Mouse (Mus musculus) granulocyte monocyte progenitor cell, adult 5-6 weeks (primary cell): ENCODE results near the gene Rnf157. TPM values are rescaled to one million over a fixed set of nuclear protein-coding genes. Genes with fewer than 3 reads are reported as not detected.

Source experiments
- ATAC-seq: replicated peaks from 2 replicates; pipeline ENCODE4 v1.8.0; 2016; ENCODE audit warnings: mild to moderate bottlenecking, moderate TSS enrichment, inconsistent platforms; ENCODE audit not compliant: poor library complexity, severe bottlenecking
- total RNA-seq, 2 experiments: library from RNA; stranded (forward) in 1 of 2; stranded (reverse) in 1 of 2; fragments of 200-712, 200-1000 nt in 1 of 2; fragments of >200 nt in 1 of 2; fragmentation: Nextera tagmentation in 1 of 2; gene quantifications; 2 replicates each; pipeline ENCODE4 v1.2.3; 2014 to 2017

Rnf157 gene
- total RNA-seq, 2 experiments from 2014 or later: 7.5 to 13.9 TPM

GRCm38 (mm10) chr11:116307762-116308531 is 104.9 kb downstream of the Rnf157 start:
- no peak for ATAC-seq

- ATAC-seq: no peak
Observed at GRCm38 (mm10) chr11:116307019-116307725, 105.7 kb downstream of the Rnf157 start, which contains the start of gene Exoc7. Exoc7 (minus strand) TSS chr11:116307233.

- ATAC-seq: peak; percentile 99
Observed at GRCm38 (mm10) chr11:116306126-116306982, 106.5 kb downstream of the Rnf157 start.

GRCm38 (mm10) chr11:116305423-116305822 is 107.4 kb downstream of the Rnf157 start:
- ATAC-seq: no peak

- ATAC-seq: no peak
Observed at GRCm38 (mm10) chr11:116298621-116299020, 114.2 kb downstream of the Rnf157 start.

- no peak for ATAC-seq
Observed at GRCm38 (mm10) chr11:116298221-116298620, 114.6 kb downstream of the Rnf157 start.

- no peak for ATAC-seq
Observed at GRCm38 (mm10) chr11:116297017-116297416, 115.8 kb downstream of the Rnf157 start.

- ATAC-seq: no peak
Observed at GRCm38 (mm10) chr11:116296191-116296734, 116.6 kb downstream of the Rnf157 start.

GRCm38 (mm10) chr11:116294319-116294718 is 118.5 kb downstream of the Rnf157 start:
- peak; percentile 65 for ATAC-seq

- ATAC-seq: no peak
Observed at GRCm38 (mm10) chr11:116293538-116294137, 119.2 kb downstream of the Rnf157 start.

- no peak for ATAC-seq
Observed at GRCm38 (mm10) chr11:116292401-116292800, 120.4 kb downstream of the Rnf157 start.

GRCm38 (mm10) chr11:116290556-116290955 is 122.3 kb downstream of the Rnf157 start:
- no peak for ATAC-seq

GRCm38 (mm10) chr11:116287351-116287750 is 125.5 kb downstream of the Rnf157 start:
- no peak for ATAC-seq

Other genes with a start within 250 kb of the Rnf157 start
- 14.1 and 22.2 TPM in 2 replicates for gene Fbf1, start 244.9 kb downstream of the Rnf157 start, total RNA-seq (2014; fragmentation: Nextera tagmentation)
- 15.3 and 22.8 TPM in 2 replicates for gene Fbf1, start 244.9 kb downstream of the Rnf157 start, total RNA-seq (2017)
- gene Ten1, start 214.2 kb downstream of the Rnf157 start, total RNA-seq (2014; fragmentation: Nextera tagmentation): 85.3 and 106 TPM in 2 replicates
- 28.5 and 31.9 TPM in 2 replicates for gene Ten1, start 214.2 kb downstream of the Rnf157 start, total RNA-seq (2017)
- 23.6 and 29.4 TPM in 2 replicates for gene Acox1, start 214.0 kb downstream of the Rnf157 start, total RNA-seq (2014; fragmentation: Nextera tagmentation)
- gene Acox1, start 214.0 kb downstream of the Rnf157 start, total RNA-seq (2017): 15.0 and 16.0 TPM in 2 replicates
- 0.13 and 0.58 TPM in 2 replicates for gene Evpl, start 175.0 kb downstream of the Rnf157 start, total RNA-seq (2014; fragmentation: Nextera tagmentation)
- 1.5 and 1.7 TPM in 2 replicates for gene Evpl, start 175.0 kb downstream of the Rnf157 start, total RNA-seq (2017)
- gene Srp68, start 138.8 kb downstream of the Rnf157 start, total RNA-seq (2014; fragmentation: Nextera tagmentation): 104 and 123 TPM in 2 replicates
- 75.2 and 75.7 TPM in 2 replicates for gene Srp68, start 138.8 kb downstream of the Rnf157 start, total RNA-seq (2017)
- not detected in 2 replicates for gene Galr2, start 132.1 kb downstream of the Rnf157 start, total RNA-seq (2014; fragmentation: Nextera tagmentation)
- 0.09 TPM in 1 of 2 replicates, not detected in the other for gene Galr2, start 132.1 kb downstream of the Rnf157 start, total RNA-seq (2017)
- 23.0 and 45.3 TPM in 2 replicates for gene Exoc7, start 105.8 kb downstream of the Rnf157 start, total RNA-seq (2014; fragmentation: Nextera tagmentation)
- 30.1 and 36.6 TPM in 2 replicates for gene Exoc7, start 105.8 kb downstream of the Rnf157 start, total RNA-seq (2017)
- gene Foxj1, start 77.6 kb downstream of the Rnf157 start, total RNA-seq (2014; fragmentation: Nextera tagmentation): not detected in 2 replicates
- gene Foxj1, start 77.6 kb downstream of the Rnf157 start, total RNA-seq (2017): not detected in 2 replicates
- gene Ubald2, start 21.1 kb upstream of the Rnf157 start, total RNA-seq (2014; fragmentation: Nextera tagmentation): 49.9 and 62.5 TPM in 2 replicates
- 45.8 and 46.4 TPM in 2 replicates for gene Ubald2, start 21.1 kb upstream of the Rnf157 start, total RNA-seq (2017)
- not detected in 2 replicates for gene Qrich2, start 53.2 kb upstream of the Rnf157 start, total RNA-seq (2014; fragmentation: Nextera tagmentation)
- not detected in 2 replicates for gene Qrich2, start 53.2 kb upstream of the Rnf157 start, total RNA-seq (2017)
- gene Prpsap1, start 81.2 kb upstream of the Rnf157 start, total RNA-seq (2014; fragmentation: Nextera tagmentation): 79.6 and 83.4 TPM in 2 replicates
- gene Prpsap1, start 81.2 kb upstream of the Rnf157 start, total RNA-seq (2017): 26.0 and 53.2 TPM in 2 replicates
- not detected in 2 replicates for gene Sphk1, start 117.9 kb upstream of the Rnf157 start, total RNA-seq (2014; fragmentation: Nextera tagmentation)
- gene Sphk1, start 117.9 kb upstream of the Rnf157 start, total RNA-seq (2017): not detected in 2 replicates
- 5.2 and 6.8 TPM in 2 replicates for gene Ube2o, start 168.4 kb upstream of the Rnf157 start, total RNA-seq (2014; fragmentation: Nextera tagmentation)
- gene Ube2o, start 168.4 kb upstream of the Rnf157 start, total RNA-seq (2017): 5.4 and 6.6 TPM in 2 replicates
- gene Aanat, start 173.4 kb upstream of the Rnf157 start, total RNA-seq (2014; fragmentation: Nextera tagmentation): not detected in 2 replicates
- gene Aanat, start 173.4 kb upstream of the Rnf157 start, total RNA-seq (2017): not detected in 2 replicates
- 7.3 and 8.6 TPM in 2 replicates for gene Rhbdf2, start 214.0 kb upstream of the Rnf157 start, total RNA-seq (2014; fragmentation: Nextera tagmentation)
- 2.9 TPM in 2 replicates for gene Rhbdf2, start 214.0 kb upstream of the Rnf157 start, total RNA-seq (2017)
- gene Prcd, start 240.5 kb upstream of the Rnf157 start, total RNA-seq (2014; fragmentation: Nextera tagmentation): not detected in 2 replicates
- gene Prcd, start 240.5 kb upstream of the Rnf157 start, total RNA-seq (2017): not detected in 2 replicates
- not detected in 2 replicates for gene Cygb, start 241.3 kb upstream of the Rnf157 start, total RNA-seq (2014; fragmentation: Nextera tagmentation)
- not detected in 2 replicates for gene Cygb, start 241.3 kb upstream of the Rnf157 start, total RNA-seq (2017)